Mouse (Mus musculus): Measurements from ENCODE around the gene Gm49380.

The Gm49380 gene

DNA sequence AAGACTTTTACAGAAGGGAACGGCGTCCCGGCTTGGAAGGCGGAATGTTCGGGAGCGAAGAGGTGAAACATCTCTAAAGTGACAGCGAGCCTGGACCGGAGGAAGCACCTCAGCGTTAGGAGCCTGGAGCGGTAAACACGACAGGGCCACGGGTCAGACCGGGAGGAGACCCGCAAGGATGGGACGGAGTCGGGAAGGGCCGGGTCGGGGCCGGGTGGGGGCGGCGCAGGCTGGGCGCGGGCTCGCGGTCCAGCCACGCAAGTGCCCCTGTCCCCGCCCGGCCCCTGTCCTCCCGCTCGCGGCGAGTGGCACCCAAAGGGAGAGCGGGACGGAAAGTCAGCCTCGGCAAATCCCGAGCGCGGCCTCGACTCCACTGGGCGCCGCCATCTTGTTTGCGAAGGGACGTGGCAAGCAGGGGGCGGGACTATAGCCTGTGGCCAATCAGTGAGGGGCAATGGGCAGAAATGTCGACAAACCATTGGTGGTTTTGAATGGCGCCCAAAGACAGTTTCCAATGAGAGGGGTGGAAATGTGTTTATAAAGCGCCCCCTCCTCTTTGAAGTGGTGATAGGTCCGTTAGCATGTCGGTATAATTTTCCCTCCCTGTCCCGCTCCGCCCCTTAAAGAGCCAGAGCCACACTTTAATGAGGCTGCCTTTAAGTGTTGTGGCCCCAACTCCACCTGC lies at the start of gene Gm49380, which contains the start of gene Rnf26:
Gene Gm49380, minus strand, starts transcription at position 396 of the 685 bp plus-strand sequence.
Gene Rnf26, minus strand, starts transcription at position 413 of the 685 bp plus-strand sequence.
- DNase-seq (ENCODE audit: low read depth, low spot score), result peak; percentile 99

DNA sequence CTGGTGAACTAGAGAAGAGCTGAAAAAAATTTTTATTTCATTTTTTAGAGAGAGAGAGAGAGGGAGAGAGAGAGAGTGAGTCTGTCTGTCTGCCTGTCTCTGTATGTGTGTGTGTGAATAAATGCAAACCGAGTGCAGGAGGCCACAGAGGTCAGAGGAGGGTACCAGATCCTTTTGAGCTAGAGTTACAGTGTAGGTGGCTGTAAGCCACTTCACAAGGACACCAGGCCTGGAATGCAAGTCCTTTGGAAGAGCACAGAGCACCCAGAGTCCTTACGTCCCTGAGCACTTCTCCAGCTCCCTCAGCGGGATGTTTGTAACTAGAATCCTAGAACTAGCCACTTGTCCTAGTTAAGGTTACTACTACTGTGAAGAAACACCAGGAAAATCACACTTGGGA lies 46.6 kb upstream of the Gm49380 start:
- no peak for DNase-seq (ENCODE audit: low read depth, low spot score)

- DNase-seq (ENCODE audit: low read depth, low spot score), result no peak
Observed at GRCm38 (mm10) chr9:44147290-44147689, 34.0 kb upstream of the Gm49380 start.

DNA sequence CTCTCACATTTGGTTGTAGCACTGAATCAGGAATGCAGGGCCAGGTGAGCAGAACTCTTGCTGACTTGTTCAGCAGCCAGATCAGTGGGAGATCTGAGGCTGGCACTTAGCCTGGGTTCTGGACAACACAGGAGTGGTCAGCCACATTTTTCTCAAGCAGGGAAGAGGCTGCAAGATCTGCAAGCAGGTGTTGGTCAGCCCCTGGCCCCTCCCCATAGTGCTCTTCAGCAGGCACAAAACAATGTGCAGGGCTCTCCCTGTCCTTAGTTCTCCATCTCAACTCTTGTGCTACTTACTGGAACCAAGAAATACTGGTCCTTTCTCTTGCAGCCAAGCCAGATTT lies 31.4 kb upstream of the Gm49380 start:
- DNase-seq (ENCODE audit: low read depth, low spot score), result peak; percentile 81

GRCm38 (mm10) chr9:44144023-44144717 lies 30.9 kb upstream of the Gm49380 start:
- peak; percentile 81 for DNase-seq (ENCODE audit: low read depth, low spot score)

- no peak for DNase-seq (ENCODE audit: low read depth, low spot score)
Observed at GRCm38 (mm10) chr9:44143421-44143820, 30.1 kb upstream of the Gm49380 start.

- no peak for DNase-seq (ENCODE audit: low read depth, low spot score)
Observed at GRCm38 (mm10) chr9:44141951-44142350, 28.7 kb upstream of the Gm49380 start.

- no peak for DNase-seq (ENCODE audit: low read depth, low spot score)
Observed at GRCm38 (mm10) chr9:44137846-44138245, 24.5 kb upstream of the Gm49380 start.

- peak; percentile 52 for DNase-seq (ENCODE audit: low read depth, low spot score)
Observed at GRCm38 (mm10) chr9:44135731-44136411, 22.6 kb upstream of the Gm49380 start.

- DNase-seq (ENCODE audit: low read depth, low spot score), result peak; percentile 34
Observed at GRCm38 (mm10) chr9:44134851-44135730, 21.8 kb upstream of the Gm49380 start.

DNA sequence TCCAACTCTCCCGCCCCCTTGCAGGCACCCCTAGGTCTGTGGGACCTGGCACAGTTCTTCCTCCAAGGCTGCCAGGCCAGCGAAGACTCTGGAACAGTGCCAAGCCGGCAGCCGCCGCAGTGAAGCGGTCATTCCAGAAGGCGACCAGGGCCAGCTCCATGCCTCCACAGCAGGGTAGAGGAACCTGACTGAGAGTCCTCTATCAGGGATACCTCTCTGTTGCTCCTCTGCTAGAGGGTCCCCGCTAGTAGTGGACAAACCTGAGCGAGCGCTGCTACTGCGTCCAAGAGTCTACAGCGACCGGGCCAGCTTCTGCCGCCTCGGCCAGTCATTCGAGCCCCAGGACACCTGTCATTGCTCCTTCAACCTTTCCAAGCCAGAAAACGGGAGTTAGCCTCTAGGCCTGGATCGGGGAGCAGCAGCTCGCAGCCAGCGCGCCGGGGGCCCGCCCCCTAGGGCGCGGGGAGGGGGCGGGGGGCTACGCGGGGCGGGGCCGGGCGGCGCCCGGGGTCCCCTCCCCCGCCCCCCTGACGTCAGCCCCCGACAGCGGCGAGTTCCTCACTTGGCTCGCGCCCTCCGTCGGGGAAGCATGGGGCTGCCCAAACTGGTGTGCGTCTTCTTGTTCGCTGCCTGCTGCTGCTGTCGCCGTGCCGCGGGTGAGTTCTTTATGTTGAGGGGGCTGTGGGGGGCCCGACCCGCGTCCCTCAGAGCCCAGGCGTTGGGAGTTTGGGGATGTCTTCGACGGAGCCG lies 21.0 kb upstream of the Gm49380 start, which contains the start of gene Mcam:
Gene Mcam, plus strand, starts transcription at position 369 of the 750 bp plus-strand sequence.
- DNase-seq (ENCODE audit: low read depth, low spot score), result peak; percentile 73

GRCm38 (mm10) chr9:44133287-44133686 lies 20.0 kb upstream of the Gm49380 start:
- DNase-seq (ENCODE audit: low read depth, low spot score), result peak; percentile 56

- no peak for DNase-seq (ENCODE audit: low read depth, low spot score)
Observed at GRCm38 (mm10) chr9:44132200-44132599, 18.9 kb upstream of the Gm49380 start.

DNA sequence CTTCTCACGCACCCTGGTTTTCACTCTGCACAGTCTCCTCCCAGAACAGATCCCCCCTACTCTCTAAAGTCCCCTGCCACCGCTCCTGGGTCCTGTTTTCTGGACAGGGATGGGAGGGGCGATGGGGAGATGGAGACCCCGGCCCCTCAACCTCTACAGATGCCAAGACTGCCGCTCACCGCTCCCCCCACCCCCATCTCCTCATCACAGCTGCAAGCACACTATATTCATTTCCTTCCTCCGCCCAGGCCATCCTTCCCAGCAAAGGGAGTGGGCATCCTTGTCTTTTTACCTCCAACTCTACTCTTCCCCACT lies 17.9 kb upstream of the Gm49380 start:
- DNase-seq (ENCODE audit: low read depth, low spot score), result no peak

DNA sequence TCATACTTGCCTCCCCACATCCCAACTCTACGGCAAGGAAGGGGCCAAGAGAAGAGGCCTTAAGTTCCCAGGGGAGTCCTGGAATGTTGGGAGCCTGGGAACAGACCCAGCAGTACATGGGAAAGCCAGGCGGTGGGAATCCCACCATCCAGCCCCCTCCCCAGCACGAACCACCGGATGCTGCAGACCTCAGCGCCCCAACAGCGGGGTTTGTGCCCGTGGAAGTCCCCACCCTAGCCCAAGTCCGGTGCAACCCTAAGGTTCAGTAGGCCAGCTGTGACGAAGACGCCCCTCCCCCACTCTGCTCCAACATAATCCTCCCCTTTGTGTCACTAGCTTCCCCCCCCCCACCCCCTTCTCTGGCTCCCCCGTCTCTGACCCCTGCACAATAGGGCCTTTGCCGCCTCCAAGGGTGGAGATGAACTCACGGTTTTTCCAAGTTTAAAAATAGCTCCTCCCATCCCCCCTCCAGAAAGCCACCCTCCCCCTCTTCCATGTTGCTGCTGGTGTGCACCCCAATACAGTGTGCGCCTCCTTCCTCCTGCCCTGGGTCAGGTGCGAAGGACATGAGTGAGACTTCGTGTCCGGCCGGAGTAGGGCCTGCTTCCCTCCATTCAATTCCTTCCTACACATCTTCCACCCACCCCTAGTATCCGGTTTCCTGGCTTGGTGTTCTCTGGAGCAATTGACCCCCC lies 17.4 kb upstream of the Gm49380 start:
- DNase-seq (ENCODE audit: low read depth, low spot score), result peak; percentile 88

- DNase-seq (ENCODE audit: low read depth, low spot score), result peak; percentile 66
Observed at GRCm38 (mm10) chr9:44130034-44130433, 16.7 kb upstream of the Gm49380 start.

DNA sequence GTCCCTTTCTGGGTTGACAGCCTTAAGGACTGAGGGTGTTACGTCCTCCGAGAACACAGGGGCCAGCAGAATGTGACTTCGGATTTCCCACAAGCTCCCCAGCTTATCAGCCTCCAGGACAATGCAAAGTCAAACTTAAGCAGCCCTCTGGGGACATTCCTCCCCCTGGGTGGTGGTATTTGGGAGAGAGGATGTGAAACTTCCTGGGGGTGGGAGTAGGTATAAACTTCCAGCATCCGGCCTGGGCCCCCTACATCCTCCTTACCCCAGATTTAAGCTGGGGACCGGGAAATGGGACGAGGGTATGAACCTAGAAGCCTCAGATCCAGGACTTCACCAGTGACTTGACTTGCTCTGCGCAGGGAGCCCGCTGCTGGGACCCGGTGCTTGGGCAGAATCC lies 16.3 kb upstream of the Gm49380 start:
- no peak for DNase-seq (ENCODE audit: low read depth, low spot score)

DNA sequence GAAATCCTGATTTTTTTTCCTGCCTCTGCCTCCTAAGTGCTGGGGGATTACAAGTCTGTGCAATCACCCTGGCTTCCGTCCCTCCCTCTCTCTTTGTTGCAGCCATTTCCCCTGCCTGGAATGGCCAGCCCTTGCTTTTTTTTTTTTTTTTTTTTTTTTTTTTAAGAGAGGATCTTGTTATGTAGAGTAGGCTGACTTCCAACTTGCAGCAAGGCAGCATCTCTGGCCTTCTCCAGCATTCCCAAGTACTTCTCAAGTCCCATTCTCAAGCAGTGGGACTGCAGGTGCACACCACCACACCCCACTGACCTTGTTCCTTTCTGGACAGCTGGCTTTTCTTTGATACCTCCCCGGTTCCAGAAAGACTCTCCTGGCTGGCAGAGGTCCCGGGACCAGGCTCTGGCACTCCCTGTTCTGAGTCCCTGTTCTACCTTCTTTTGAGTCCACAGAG lies 14.1 kb upstream of the Gm49380 start:
- no peak for DNase-seq (ENCODE audit: low read depth, low spot score)

GRCm38 (mm10) chr9:44126746-44127145 lies 13.4 kb upstream of the Gm49380 start:
- DNase-seq (ENCODE audit: low read depth, low spot score), result no peak
